Mouse (Mus musculus) forebrain, postnatal 0 days (tissue): Measurements from ENCODE around the gene Ntn4. TPM values are rescaled to one million over a fixed set of nuclear protein-coding genes. Genes with fewer than 3 reads are reported as not detected.

Experiments
- ATAC-seq: fragments of 200-750 bp; cut with Nextera tagmentation; 2 replicates; pipeline ENCODE4 v1.8.0; 2017; ENCODE audit warnings: mild to moderate bottlenecking, moderate library complexity
- DNase-seq: peaks from one replicate; pipeline ENCODE4 v3.0.0-alpha.2; 2015
- H3K27ac ChIP-seq: fragments of 300-500 bp; sonication (generic); 2 replicates; pipeline ENCODE4 v1.5.1; 2014; ENCODE audit warnings: low read depth, mild to moderate bottlenecking, antibody characterized with exemption, low read length, moderate library complexity, mixed read lengths
- H3K27me3 ChIP-seq: fragments of 300-500 bp; sonication (generic); 2 replicates; pipeline ENCODE4 v1.6.1; 2014; ENCODE audit warnings: mild to moderate bottlenecking, low read length, mixed read lengths; ENCODE audit not compliant: insufficient read depth
- H3K36me3 ChIP-seq: fragments of 300-500 bp; sonication (generic); 2 replicates; pipeline ENCODE4 v1.6.1; 2014; ENCODE audit warnings: mild to moderate bottlenecking, moderate library complexity; ENCODE audit not compliant: insufficient read depth
- H3K4me1 ChIP-seq: fragments of 300-500 bp; sonication (generic); 2 replicates; pipeline ENCODE4 v1.6.1; 2014; ENCODE audit warnings: antibody characterized with exemption; ENCODE audit not compliant: insufficient read depth
- H3K4me2 ChIP-seq: fragments of 300-500 bp; sonication (generic); 2 replicates; pipeline ENCODE4 v1.6.1; 2014; ENCODE audit warnings: low read depth, mild to moderate bottlenecking, moderate library complexity
- H3K4me3 ChIP-seq: fragments of 300-500 bp; sonication (generic); 2 replicates; pipeline ENCODE4 v1.5.1; 2014; ENCODE audit warnings: low read depth, low read length, mixed read lengths
- H3K9ac ChIP-seq: fragments of 300-500 bp; sonication (generic); 2 replicates; pipeline ENCODE4 v1.6.1; 2014; ENCODE audit warnings: mild to moderate bottlenecking
- H3K9me3 ChIP-seq: fragments of 300-500 bp; sonication (generic); 2 replicates; pipeline ENCODE4 v1.6.1; 2016; ENCODE audit warnings: low read length
- CTCF ChIP-seq: sonication (generic); IDR thresholded peaks from 2 replicates; pipeline ENCODE4 v1.5.1; 2016; ENCODE audit warnings: antibody characterized with exemption, control low read depth, low read depth
- WGBS: fragments of 180-500 bp; shearing (Covaris S2); extraction: QIAGEN DNeasy Blood & Tissue Kit; methylation state at CpG from one replicate; pipeline ENCODE4 v1.1.7; 2014; 5-methylcytosine and 5-hydroxymethylcytosine counted together
- polyA plus RNA-seq: library from polyadenylated mRNA; unstranded; fragments of >200 nt; fragmentation: Nextera tagmentation; extraction: Ambion mirVana; gene quantifications from 2 replicates; pipeline ENCODE4 v1.2.1, GENCODE M21; 2015
- total RNA-seq: library from RNA; depleted of rRNA; stranded (reverse); fragments of >200 nt; gene quantifications from 2 replicates; pipeline ENCODE4 v1.2.3, GENCODE M21; 2014

Ntn4 gene
- total and polyA plus RNA-seq, 2 experiments from 2014 or later = 1.2 to 6.1 TPM

- DNase-seq = no peak
- Histone ChIP-seq H3K27ac (no peak overlapping the region), H3K4me3 (no peak overlapping the region), H3K9ac (no peak overlapping the region), H3K36me3 (no peaks in the 10 kb centered on the region), H3K4me2 (no peak overlapping the region), H3K9me3 (no peaks in the 10 kb centered on the region), H3K4me1 (no peaks in the 10 kb centered on the region), H3K27me3 (no peaks in the 10 kb centered on the region; the same call in 1 of the 2 replicates)
- TF ChIP-seq CTCF = no peak
- 87% methylated on average over 9 of the region's 9 CpGs for WGBS
- ATAC-seq = no peak
These were observed 34.2 kb upstream of the Ntn4 start for GRCm38 (mm10) chr10:93606326-93606725.

- DNase-seq (peak; percentile 67), ATAC-seq (peak; percentile 57; the same call in 1 of the 2 replicates)
- Histone ChIP-seq H3K27me3 (no peaks in the 10 kb centered on the region), H3K36me3 (no peaks in the 10 kb centered on the region), H3K9ac (no peak overlapping the region), H3K4me1 (no peaks in the 10 kb centered on the region), H3K9me3 (no peaks in the 10 kb centered on the region), H3K4me3 (no peak overlapping the region), H3K4me2 (peak overlapping the region; percentile 27), H3K27ac (no peak overlapping the region)
- TF ChIP-seq CTCF = peak; percentile 73
- 31% methylated on average over 9 of the region's 9 CpGs for WGBS
These were observed 32.4 kb upstream of the Ntn4 start for GRCm38 (mm10) chr10:93608051-93608450.

- no peak overlapping the region for H3K4me2 ChIP-seq
- no peak overlapping the region for H3K9ac ChIP-seq
- no peak for TF ChIP-seq CTCF
- 93% methylated on average over 7 of the region's 7 CpGs for WGBS
- H3K36me3 ChIP-seq = no peaks in the 10 kb centered on the region
- no peaks in the 10 kb centered on the region for H3K27me3 ChIP-seq
- no peaks in the 10 kb centered on the region for H3K4me1 ChIP-seq
- DNase-seq = no peak
- no peak overlapping the region for H3K27ac ChIP-seq
- H3K9me3 ChIP-seq = no peaks in the 10 kb centered on the region
- no peak for ATAC-seq
- no peak overlapping the region for H3K4me3 ChIP-seq
These were observed 31.2 kb upstream of the Ntn4 start for GRCm38 (mm10) chr10:93609236-93609635.

GRCm38 (mm10) chr10:93610896-93611295 lies 29.6 kb upstream of the Ntn4 start:
- Histone ChIP-seq H3K36me3 (no peaks in the 10 kb centered on the region), H3K9ac (no peak overlapping the region), H3K27me3 (no peaks in the 10 kb centered on the region), H3K27ac (no peak overlapping the region), H3K9me3 (no peaks in the 10 kb centered on the region), H3K4me2 (no peak overlapping the region), H3K4me1 (no peaks in the 10 kb centered on the region), H3K4me3 (no peak overlapping the region)
- DNase-seq = no peak
- no peak for TF ChIP-seq CTCF
- ATAC-seq = no peak
- 97% methylated on average over 1 of the region's 1 CpGs for WGBS

DNA sequence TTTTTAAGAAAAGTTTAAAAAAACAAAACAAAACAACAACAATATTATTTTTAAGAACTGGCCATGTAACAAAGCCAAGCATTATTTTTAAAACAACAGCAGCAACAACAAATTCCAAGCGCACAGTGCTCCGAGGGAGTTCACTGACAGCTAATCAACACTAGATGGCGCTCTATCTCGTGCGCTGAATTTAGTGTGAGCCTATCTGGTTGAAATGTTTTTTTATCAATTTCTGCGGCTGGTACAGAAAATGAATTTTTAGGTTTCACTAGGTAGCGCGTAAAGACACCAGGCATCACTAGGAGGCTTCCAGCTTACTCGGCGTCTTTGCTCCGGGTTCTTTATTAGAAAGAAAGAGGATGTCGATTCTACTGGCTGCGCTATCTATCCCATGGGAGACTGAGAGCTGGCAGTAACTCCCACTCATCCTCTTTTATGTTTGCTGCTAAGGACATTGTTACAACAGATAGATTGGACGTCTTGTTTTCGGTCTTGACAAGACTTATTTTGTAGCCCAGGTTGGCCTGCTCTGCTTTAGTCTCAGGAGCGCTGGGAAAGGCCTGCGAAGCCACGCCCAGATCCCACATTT lies 29.0 kb upstream of the Ntn4 start:
- H3K27ac ChIP-seq = no peak overlapping the region
- TF ChIP-seq CTCF = peak; percentile 92
- DNase-seq (peak; percentile 86), ATAC-seq (peak; percentile 74)
- H3K4me1 ChIP-seq = no peaks in the 10 kb centered on the region
- H3K9ac ChIP-seq = no peak overlapping the region
- H3K4me3 ChIP-seq = no peak overlapping the region
- H3K4me2 ChIP-seq = peak overlapping the region; percentile 4; the same call in 1 of the 2 replicates
- no peaks in the 10 kb centered on the region for H3K9me3 ChIP-seq
- 36% methylated on average over 18 of the region's 18 CpGs for WGBS
- H3K36me3 ChIP-seq = no peaks in the 10 kb centered on the region
- H3K27me3 ChIP-seq = no peaks in the 10 kb centered on the region

- no peak overlapping the region for H3K4me3 ChIP-seq
- no peaks in the 10 kb centered on the region for H3K36me3 ChIP-seq
- H3K27me3 ChIP-seq = no peaks in the 10 kb centered on the region
- 78% methylated on average over 8 of the region's 8 CpGs for WGBS
- ATAC-seq (no peak), DNase-seq (no peak)
- no peak overlapping the region for H3K4me2 ChIP-seq
- no peaks in the 10 kb centered on the region for H3K9me3 ChIP-seq
- no peak for TF ChIP-seq CTCF
- no peak overlapping the region for H3K27ac ChIP-seq
- H3K4me1 ChIP-seq = no peaks in the 10 kb centered on the region
- H3K9ac ChIP-seq = no peak overlapping the region
These were observed 25.6 kb upstream of the Ntn4 start for GRCm38 (mm10) chr10:93614850-93615249.

- TF ChIP-seq CTCF = no peak
- ATAC-seq (no peak), DNase-seq (no peak)
- WGBS = 72% methylated on average over 7 of the region's 7 CpGs
- H3K9me3 ChIP-seq = no peaks in the 10 kb centered on the region
- H3K4me2 ChIP-seq = no peak overlapping the region
- H3K4me3 ChIP-seq = no peak overlapping the region
- H3K27me3 ChIP-seq = no peaks in the 10 kb centered on the region
- H3K4me1 ChIP-seq = no peaks in the 10 kb centered on the region
- no peak overlapping the region for H3K27ac ChIP-seq
- no peak overlapping the region for H3K9ac ChIP-seq
- no peaks in the 10 kb centered on the region for H3K36me3 ChIP-seq
These were observed 19.9 kb upstream of the Ntn4 start for GRCm38 (mm10) chr10:93620438-93621179.
